Mouse (Mus musculus): ENCODE data around the gene Sh2b1. TPM values are rescaled to one million over a fixed set of nuclear protein-coding genes. Genes with fewer than 3 reads are reported as not detected.

The Sh2b1 gene
- polyA plus RNA-seq, 1 experiment from 2014 or later: 26.4 TPM

- Histone ChIP-seq H3K9me3 (ENCODE audit: control insufficient read depth, low read length) (no peaks in the 10 kb centered on the region), H3K4me3 (ENCODE audit: low read depth, low read length) (no peak overlapping the region), H3K27ac (ENCODE audit: low read depth, low read length) (no peak overlapping the region), H3K4me1 (replicated peaks; ENCODE audit: control insufficient read depth, insufficient read depth, low read length) (peaks cover 13% of the 10 kb centered on the region), H3K9ac (ENCODE audit: low read depth, low read length) (no peak overlapping the region), H3K36me3 (ENCODE audit: control insufficient read depth, insufficient read depth, low read length) (peaks cover 22% of the 10 kb centered on the region), H3K27me3 (replicated peaks; ENCODE audit: control insufficient read depth, insufficient read depth, low read length) (no peaks in the 10 kb centered on the region), H3K4me2 (no peak overlapping the region)
- WGBS: 55% methylated on average over 5 of the region's 5 CpGs
- no peak for DNase-seq (ENCODE audit: low spot score)
- no peak for ATAC-seq (replicated peaks; ENCODE audit: low FRiP score)
Observed at GRCm38 (mm10) chr7:126464836-126465235, 10.4 kb downstream of the Sh2b1 start.

DNA sequence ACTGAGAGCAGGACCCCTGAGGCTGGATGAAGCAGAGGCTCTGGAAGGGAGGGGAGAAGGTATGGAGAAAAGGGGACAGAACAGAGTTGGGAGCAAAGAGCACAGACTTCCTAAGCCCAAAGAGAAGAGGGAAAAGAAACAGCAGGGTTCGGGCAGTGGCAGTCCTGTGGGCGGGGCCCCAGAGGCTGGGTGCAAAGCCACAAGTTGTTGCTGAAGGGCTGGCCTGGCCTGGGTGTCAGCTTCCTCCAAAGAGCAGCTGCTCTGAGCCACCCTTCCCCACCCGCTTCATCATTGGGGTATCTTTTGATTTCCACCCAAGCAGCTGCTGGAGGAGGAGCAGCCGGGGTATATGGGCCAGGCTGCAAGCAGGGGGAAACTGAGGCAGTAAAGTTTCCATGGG is 11.1 kb downstream of the Sh2b1 start:
- no peak for ATAC-seq (replicated peaks; ENCODE audit: low FRiP score)
- Histone ChIP-seq H3K27me3 (replicated peaks; ENCODE audit: control insufficient read depth, insufficient read depth, low read length) (no peaks in the 10 kb centered on the region), H3K4me2 (no peak overlapping the region), H3K9me3 (ENCODE audit: control insufficient read depth, low read length) (no peaks in the 10 kb centered on the region), H3K4me1 (replicated peaks; ENCODE audit: control insufficient read depth, insufficient read depth, low read length) (peaks cover 13% of the 10 kb centered on the region), H3K9ac (ENCODE audit: low read depth, low read length) (no peak overlapping the region), H3K36me3 (ENCODE audit: control insufficient read depth, insufficient read depth, low read length) (peaks cover 21% of the 10 kb centered on the region), H3K27ac (ENCODE audit: low read depth, low read length) (0 out of 2 replicates have a peak overlapping the region, but pooled peaks have one; percentile 3), H3K4me3 (ENCODE audit: low read depth, low read length) (no peak overlapping the region)
- no peak for DNase-seq (ENCODE audit: low spot score)
- WGBS: 38% methylated on average over 4 of the region's 4 CpGs

- H3K9ac ChIP-seq (ENCODE audit: low read depth, low read length): no peak overlapping the region
- H3K4me1 ChIP-seq (replicated peaks; ENCODE audit: control insufficient read depth, insufficient read depth, low read length): peaks cover 13% of the 10 kb centered on the region
- peaks cover 16% of the 10 kb centered on the region for H3K36me3 ChIP-seq (ENCODE audit: control insufficient read depth, insufficient read depth, low read length)
- 58% methylated on average over 4 of the region's 4 CpGs for WGBS
- no peak for DNase-seq (ENCODE audit: low spot score)
- H3K9me3 ChIP-seq (ENCODE audit: control insufficient read depth, low read length): no peaks in the 10 kb centered on the region
- ATAC-seq (replicated peaks; ENCODE audit: low FRiP score): no peak
- H3K4me2 ChIP-seq: no peak overlapping the region
- H3K27me3 ChIP-seq (replicated peaks; ENCODE audit: control insufficient read depth, insufficient read depth, low read length): no peaks in the 10 kb centered on the region
- H3K27ac ChIP-seq (ENCODE audit: low read depth, low read length): no peak overlapping the region
- no peak overlapping the region for H3K4me3 ChIP-seq (ENCODE audit: low read depth, low read length)
Observed at GRCm38 (mm10) chr7:126463547-126463946, 11.7 kb downstream of the Sh2b1 start.

- ATAC-seq (replicated peaks; ENCODE audit: low FRiP score) (no peak), DNase-seq (ENCODE audit: low spot score) (no peak)
- no peak within 1 kb of the TSS for H3K9ac ChIP-seq (ENCODE audit: low read depth, low read length)
- H3K9me3 ChIP-seq (ENCODE audit: control insufficient read depth, low read length): no peaks in the 10 kb centered on the region
- no peak within 1 kb of the TSS for H3K4me3 ChIP-seq (ENCODE audit: low read depth, low read length)
- 50% methylated on average over 5 of the region's 5 CpGs for WGBS
- H3K4me2 ChIP-seq: no peak within 1 kb of the TSS
- peaks cover 13% of the 10 kb centered on the region for H3K4me1 ChIP-seq (replicated peaks; ENCODE audit: control insufficient read depth, insufficient read depth, low read length)
- no peaks in the 10 kb centered on the region for H3K27me3 ChIP-seq (replicated peaks; ENCODE audit: control insufficient read depth, insufficient read depth, low read length)
- H3K27ac ChIP-seq (ENCODE audit: low read depth, low read length): no peak within 1 kb of the TSS; the same call in 1 of the 2 replicates
- H3K36me3 ChIP-seq (ENCODE audit: control insufficient read depth, insufficient read depth, low read length): peaks cover 11% of the 10 kb centered on the region
Observed at GRCm38 (mm10) chr7:126463004-126463403, 12.2 kb downstream of the Sh2b1 start, which contains the start of gene Atp2a1. Atp2a1 (minus strand) TSS chr7:126463108.

DNA sequence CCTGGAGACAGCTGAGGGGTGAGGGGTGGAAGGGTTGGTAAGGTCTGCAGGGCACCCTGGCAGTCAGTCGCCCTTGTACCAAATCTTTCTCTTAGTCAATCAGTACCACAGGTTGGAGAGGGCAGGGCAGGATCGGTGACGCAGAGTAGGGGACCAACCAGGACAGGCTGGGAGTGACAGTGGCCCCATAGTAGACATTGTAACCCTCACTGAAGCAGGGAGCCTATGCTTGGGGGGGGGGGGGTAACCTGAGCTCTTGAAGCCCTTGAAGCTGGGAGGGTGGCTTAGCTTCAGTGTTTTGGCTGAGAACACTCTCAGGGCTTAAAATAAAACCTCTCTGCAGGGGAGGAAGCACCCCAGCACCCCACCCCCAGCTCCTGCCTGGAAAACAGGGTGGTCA is 13.6 kb downstream of the Sh2b1 start:
- no peak for DNase-seq (ENCODE audit: low spot score)
- no peaks in the 10 kb centered on the region for H3K27me3 ChIP-seq (replicated peaks; ENCODE audit: control insufficient read depth, insufficient read depth, low read length)
- H3K4me3 ChIP-seq (ENCODE audit: low read depth, low read length): no peak overlapping the region
- no peak for ATAC-seq (replicated peaks; ENCODE audit: low FRiP score)
- no peak overlapping the region for H3K4me2 ChIP-seq
- H3K4me1 ChIP-seq (replicated peaks; ENCODE audit: control insufficient read depth, insufficient read depth, low read length): peaks cover 13% of the 10 kb centered on the region
- H3K36me3 ChIP-seq (ENCODE audit: control insufficient read depth, insufficient read depth, low read length): no peaks in the 10 kb centered on the region
- no peak overlapping the region; the same call in 1 of the 2 replicates for H3K27ac ChIP-seq (ENCODE audit: low read depth, low read length)
- H3K9ac ChIP-seq (ENCODE audit: low read depth, low read length): no peak overlapping the region
- H3K9me3 ChIP-seq (ENCODE audit: control insufficient read depth, low read length): no peaks in the 10 kb centered on the region
- 72% methylated on average over 3 of the region's 3 CpGs for WGBS

DNA sequence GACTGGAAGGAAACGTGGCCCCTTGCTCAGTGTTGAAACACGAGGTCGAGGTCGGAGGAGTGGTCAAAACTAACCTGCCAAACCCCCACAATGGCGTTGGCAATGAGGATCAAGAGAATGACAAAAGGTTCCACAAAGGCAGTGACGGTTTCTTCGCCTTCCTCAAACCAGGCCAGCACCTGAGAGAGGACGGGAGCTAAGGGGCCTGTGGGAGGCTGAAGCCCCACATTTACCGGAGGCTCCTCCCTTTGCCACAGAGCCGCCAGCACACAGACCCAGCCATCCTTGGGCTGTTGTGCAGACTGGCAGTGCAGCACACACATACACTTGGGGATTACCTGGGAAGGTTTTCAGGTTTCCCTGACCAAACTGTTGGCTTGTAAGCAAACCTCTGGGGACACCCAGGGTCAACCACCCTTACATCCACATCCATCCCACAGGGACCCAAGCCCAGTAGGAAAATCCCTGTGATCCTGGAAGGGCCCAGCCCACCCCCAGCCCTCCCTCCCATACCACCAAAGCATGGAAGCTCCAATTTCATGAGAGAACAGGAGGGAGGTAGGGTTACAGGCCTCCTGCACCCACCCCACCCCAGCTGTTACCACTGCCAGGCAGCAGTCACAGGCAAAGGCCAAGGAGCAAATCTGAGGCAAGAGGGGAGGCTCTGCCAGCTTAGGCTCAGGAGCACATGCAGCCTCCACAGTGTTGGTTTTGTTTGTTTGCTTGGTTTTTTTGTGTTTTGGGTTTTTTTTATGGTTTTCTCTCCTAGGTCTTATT is 14.4 kb downstream of the Sh2b1 start:
- Histone ChIP-seq H3K4me1 (replicated peaks; ENCODE audit: control insufficient read depth, insufficient read depth, low read length) (peaks cover 13% of the 10 kb centered on the region), H3K4me3 (ENCODE audit: low read depth, low read length) (no peak overlapping the region), H3K27me3 (replicated peaks; ENCODE audit: control insufficient read depth, insufficient read depth, low read length) (no peaks in the 10 kb centered on the region), H3K36me3 (ENCODE audit: control insufficient read depth, insufficient read depth, low read length) (no peaks in the 10 kb centered on the region), H3K4me2 (no peak overlapping the region), H3K9ac (ENCODE audit: low read depth, low read length) (no peak overlapping the region), H3K27ac (ENCODE audit: low read depth, low read length) (no peak overlapping the region), H3K9me3 (ENCODE audit: control insufficient read depth, low read length) (no peaks in the 10 kb centered on the region)
- DNase-seq (ENCODE audit: low spot score) (no peak), ATAC-seq (replicated peaks; ENCODE audit: low FRiP score) (no peak)
- 45% methylated on average over 10 of the region's 10 CpGs for WGBS

DNA sequence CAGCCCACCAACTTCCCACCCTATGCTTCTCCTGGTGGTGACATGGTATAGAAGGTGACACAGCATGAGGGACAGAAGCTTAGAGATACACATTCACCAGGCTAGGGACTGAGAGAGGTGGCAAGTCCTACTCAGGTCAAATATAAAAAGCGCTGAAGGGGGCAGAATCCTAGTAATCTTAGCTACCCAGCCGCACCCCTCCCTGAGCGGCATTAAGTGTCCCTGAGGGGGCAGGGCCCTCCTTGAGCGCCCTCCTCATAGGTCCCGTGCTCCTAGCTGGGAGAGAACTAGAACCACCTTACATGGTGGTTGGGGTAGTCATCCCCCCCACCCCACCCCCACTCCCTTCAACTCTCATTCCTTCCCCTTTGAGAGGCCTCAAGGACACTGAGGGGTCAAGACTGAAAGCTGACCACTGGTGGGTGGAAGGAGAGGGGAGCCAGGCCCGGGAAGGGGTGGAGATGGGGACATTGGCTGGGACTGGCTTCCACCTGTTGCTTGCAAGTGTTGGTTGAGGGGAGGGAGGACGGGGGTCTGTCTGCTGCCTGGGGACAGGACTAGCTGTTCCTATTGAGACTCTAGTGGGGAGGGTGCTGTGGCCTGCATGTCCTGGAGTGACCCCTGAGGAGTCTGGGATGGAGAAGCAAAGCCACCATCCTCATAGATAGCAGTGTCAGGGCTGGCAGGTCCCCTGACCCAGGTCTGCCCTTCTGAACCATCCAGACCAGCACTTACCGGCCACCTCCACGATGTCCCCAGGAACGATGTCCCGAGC is 16.2 kb downstream of the Sh2b1 start:
- Histone ChIP-seq H3K27ac (ENCODE audit: low read depth, low read length) (no peak overlapping the region), H3K4me3 (ENCODE audit: low read depth, low read length) (no peak overlapping the region), H3K36me3 (ENCODE audit: control insufficient read depth, insufficient read depth, low read length) (no peaks in the 10 kb centered on the region), H3K4me2 (no peak overlapping the region), H3K9me3 (ENCODE audit: control insufficient read depth, low read length) (no peaks in the 10 kb centered on the region), H3K4me1 (replicated peaks; ENCODE audit: control insufficient read depth, insufficient read depth, low read length) (peaks cover 2% of the 10 kb centered on the region), H3K27me3 (replicated peaks; ENCODE audit: control insufficient read depth, insufficient read depth, low read length) (no peaks in the 10 kb centered on the region), H3K9ac (ENCODE audit: low read depth, low read length) (no peak overlapping the region)
- ATAC-seq (replicated peaks; ENCODE audit: low FRiP score): no peak
- no peak for DNase-seq (ENCODE audit: low spot score)
- WGBS: 76% methylated on average over 11 of the region's 11 CpGs

GRCm38 (mm10) chr7:126458225-126458624 is 17.0 kb downstream of the Sh2b1 start:
- no peaks in the 10 kb centered on the region for H3K9me3 ChIP-seq (ENCODE audit: control insufficient read depth, low read length)
- no peaks in the 10 kb centered on the region; the same call in 1 of the 2 replicates for H3K4me1 ChIP-seq (replicated peaks; ENCODE audit: control insufficient read depth, insufficient read depth, low read length)
- H3K27me3 ChIP-seq (replicated peaks; ENCODE audit: control insufficient read depth, insufficient read depth, low read length): no peaks in the 10 kb centered on the region
- DNase-seq (ENCODE audit: low spot score) (no peak), ATAC-seq (replicated peaks; ENCODE audit: low FRiP score) (no peak)
- 77% methylated on average over 5 of the region's 5 CpGs for WGBS
- no peak overlapping the region for H3K4me3 ChIP-seq (ENCODE audit: low read depth, low read length)
- no peak overlapping the region for H3K9ac ChIP-seq (ENCODE audit: low read depth, low read length)
- no peaks in the 10 kb centered on the region for H3K36me3 ChIP-seq (ENCODE audit: control insufficient read depth, insufficient read depth, low read length)
- no peak overlapping the region for H3K27ac ChIP-seq (ENCODE audit: low read depth, low read length)
- no peak overlapping the region for H3K4me2 ChIP-seq
